ENCODE assay signal across 22 mouse cellular contexts in genomic region chr17:51150999-51151398, GRCm38 (mm10). TPM values are rescaled to one million over a fixed set of nuclear protein-coding genes. Genes with fewer than 3 reads are reported as not detected.
DNase-seq lines count a peak whose midpoint lies in the region; ATAC-seq lines count a peak whose summit lies in the region.
"Had no signal": no experiment of that assay in that cellular context is flagged by ENCODE, and none has a peak within 500 bp of the region (broad histone marks: within the 10 kb centered on the region; RNA-seq: fewer than 3 reads in every experiment).

No protein-coding gene starts in this region.

- peak; percentile 27 for DNase-seq in embryo, embryonic 10 days (ENCODE audit: low spot score)
- DNase-seq in embryo, embryonic 9.5 days (ENCODE audit: extremely low spot score): no peak
- peak; percentile 4 for DNase-seq in forebrain, embryonic 14.5 days (ENCODE audit: low spot score)
- no peak for DNase-seq in forebrain, embryonic 11.5 days (ENCODE audit: low spot score)
- DNase-seq in midbrain, embryonic 10.5 days (ENCODE audit: low spot score): no peak
- DNase-seq in natural killer cell, adult 2 months (ENCODE audit: low spot score in 2 of 2): no peak
- DNase-seq: adrenal gland, postnatal 14 days; cerebellum, adult 18-20 months; cerebellum, adult 9-11 months; cerebellum, postnatal 36 days; gastrocnemius, adult 2 months; gastrocnemius, postnatal 25 days; heart, adult 11 months; heart, postnatal 36 days had no signal

- WGBS in forebrain, embryonic 14.5 days: 14% methylated on average over 3 of the region's 3 CpGs
- WGBS in forebrain, embryonic 11.5 days: 17% methylated on average over 3 of the region's 3 CpGs
- WGBS in midbrain, embryonic 13.5 days: 15% methylated on average over 3 of the region's 3 CpGs
- WGBS in midbrain, embryonic 10.5 days: 24% methylated on average over 3 of the region's 3 CpGs

- H3K4me3 ChIP-seq in forebrain, embryonic 14.5 days (ENCODE audit: low read depth, low read length): no peak overlapping the region
- no peak overlapping the region for H3K4me3 ChIP-seq in forebrain, embryonic 11.5 days (ENCODE audit: low read depth, low read length)
- H3K4me3 ChIP-seq in midbrain, embryonic 13.5 days (replicated peaks): no peak overlapping the region
- H3K4me3 ChIP-seq in midbrain, embryonic 10.5 days: no peak overlapping the region
- H3K4me3 ChIP-seq: embryonic facial prominence, embryonic 15.5 days; erythroblast, embryonic 14.5 days; forebrain, embryonic 10.5 days; gastrocnemius, adult 2 months; heart, embryonic 13.5 days; hindbrain, embryonic 12.5 days had no signal

- H3K9ac ChIP-seq in forebrain, embryonic 14.5 days (ENCODE audit: low read length): no peak overlapping the region
- H3K9ac ChIP-seq in forebrain, embryonic 11.5 days (ENCODE audit: low read length): no peak overlapping the region
- no peak overlapping the region for H3K9ac ChIP-seq in midbrain, embryonic 13.5 days (replicated peaks)
- H3K9ac ChIP-seq: embryonic facial prominence, embryonic 15.5 days; heart, embryonic 13.5 days; hindbrain, embryonic 12.5 days had no signal

- H3K36me3 ChIP-seq in forebrain, embryonic 14.5 days (ENCODE audit: control insufficient read depth, insufficient read depth, low read length): no peaks in the 10 kb centered on the region
- H3K36me3 ChIP-seq in forebrain, embryonic 11.5 days (ENCODE audit: control insufficient read depth, insufficient read depth, low read length): no peaks in the 10 kb centered on the region
- H3K36me3 ChIP-seq in midbrain, embryonic 13.5 days: no peaks in the 10 kb centered on the region
- H3K36me3 ChIP-seq in midbrain, embryonic 10.5 days: no peaks in the 10 kb centered on the region
- H3K36me3 ChIP-seq: embryonic facial prominence, embryonic 15.5 days; forebrain, embryonic 10.5 days; heart, embryonic 13.5 days; hindbrain, embryonic 12.5 days had no signal

- ATAC-seq in forebrain, embryonic 14.5 days: no peak
- ATAC-seq in forebrain, embryonic 11.5 days (replicated peaks; ENCODE audit: low FRiP score): no peak
- ATAC-seq in midbrain, embryonic 13.5 days: peak; percentile 37; the same call in 1 of the 2 replicates
- ATAC-seq: activated CD4-positive, CD25-positive, alpha-beta regulatory T cell, adult 4 months; hindbrain, postnatal 0 days had no signal

- H3K4me2 ChIP-seq in forebrain, embryonic 14.5 days (ENCODE audit: low read length): no peak overlapping the region
- H3K4me2 ChIP-seq in forebrain, embryonic 11.5 days (ENCODE audit: low read depth, low read length, severe bottlenecking): no peak overlapping the region
- H3K4me2 ChIP-seq in midbrain, embryonic 13.5 days (replicated peaks): no peak overlapping the region
- H3K4me2 ChIP-seq: embryonic facial prominence, embryonic 15.5 days; heart, embryonic 13.5 days; hindbrain, embryonic 12.5 days had no signal

- H3K27ac ChIP-seq in forebrain, embryonic 14.5 days (ENCODE audit: low read depth, low read length): no peak overlapping the region
- H3K27ac ChIP-seq in forebrain, embryonic 11.5 days (ENCODE audit: low read depth, low read length): no peak overlapping the region
- H3K27ac ChIP-seq in midbrain, embryonic 13.5 days: no peak overlapping the region
- H3K27ac ChIP-seq in midbrain, embryonic 10.5 days (replicated peaks): no peak overlapping the region
- H3K27ac ChIP-seq: embryonic facial prominence, embryonic 15.5 days; forebrain, embryonic 10.5 days; gastrocnemius, adult 2 months; heart, embryonic 13.5 days; hindbrain, embryonic 12.5 days; hindbrain, postnatal 0 days had no signal

- no peaks in the 10 kb centered on the region for H3K4me1 ChIP-seq in forebrain, embryonic 14.5 days (ENCODE audit: control insufficient read depth, insufficient read depth, low read length)
- no peaks in the 10 kb centered on the region for H3K4me1 ChIP-seq in forebrain, embryonic 11.5 days (replicated peaks; ENCODE audit: control insufficient read depth, insufficient read depth, low read length)
- H3K4me1 ChIP-seq in midbrain, embryonic 13.5 days (replicated peaks): no peaks in the 10 kb centered on the region
- peaks cover 5% of the 10 kb centered on the region for H3K4me1 ChIP-seq in midbrain, embryonic 10.5 days
- H3K4me1 ChIP-seq: embryonic facial prominence, embryonic 15.5 days; heart, embryonic 13.5 days; hindbrain, embryonic 12.5 days had no signal

- H3K27me3 ChIP-seq in forebrain, embryonic 14.5 days (replicated peaks; ENCODE audit: control insufficient read depth, insufficient read depth, low read length): no peaks in the 10 kb centered on the region
- H3K27me3 ChIP-seq in forebrain, embryonic 11.5 days (ENCODE audit: control insufficient read depth, insufficient read depth, low read length): no peaks in the 10 kb centered on the region
- no peaks in the 10 kb centered on the region for H3K27me3 ChIP-seq in midbrain, embryonic 13.5 days
- no peaks in the 10 kb centered on the region for H3K27me3 ChIP-seq in midbrain, embryonic 10.5 days (ENCODE audit: low read depth, poor library complexity, severe bottlenecking)
- H3K27me3 ChIP-seq: embryonic facial prominence, embryonic 15.5 days; heart, embryonic 13.5 days; hindbrain, embryonic 12.5 days had no signal

- no peaks in the 10 kb centered on the region for H3K9me3 ChIP-seq in forebrain, embryonic 14.5 days (replicated peaks; ENCODE audit: control insufficient read depth, low read length)
- no peaks in the 10 kb centered on the region for H3K9me3 ChIP-seq in forebrain, embryonic 11.5 days (ENCODE audit: control insufficient read depth, low read length)
- no peaks in the 10 kb centered on the region for H3K9me3 ChIP-seq in midbrain, embryonic 13.5 days
- no peaks in the 10 kb centered on the region for H3K9me3 ChIP-seq in midbrain, embryonic 10.5 days (replicated peaks)
- H3K9me3 ChIP-seq: embryonic facial prominence, embryonic 15.5 days; forebrain, embryonic 10.5 days; heart, embryonic 13.5 days; hindbrain, embryonic 12.5 days had no signal

RNA-seq across cellular contexts. Expression of gene Tbc1d5, which starts 28.2 kb away (rescaled TPM):
- 4.3 and 5.5 TPM in 2 replicates for polyA plus RNA-seq in forebrain, embryonic 14.5 days (2014; fragmentation: Nextera tagmentation; extraction: Ambion mirVana)
- polyA plus RNA-seq in forebrain, embryonic 11.5 days (2014; fragmentation: Nextera tagmentation; extraction: Ambion mirVana): 11.8 and 13.9 TPM in 2 replicates
- polyA plus RNA-seq in midbrain, embryonic 13.5 days (2015; fragmentation: Nextera tagmentation; extraction: Ambion mirVana): 8.0 and 8.5 TPM in 2 replicates
- 10.8 and 12.3 TPM in 2 replicates for polyA plus RNA-seq in midbrain, embryonic 10.5 days (2016; fragmentation: Nextera tagmentation; extraction: Ambion mirVana)

Comparison
In these comparisons a context has a peak if more than half of its experiments do, and no peak if none do; other contexts are left out.
1. DNase-seq: peak in embryo, embryonic 10 days (single experiment) and forebrain, embryonic 14.5 days (single experiment); none in embryo, embryonic 9.5 days (single experiment), forebrain, embryonic 11.5 days (single experiment), midbrain, embryonic 10.5 days (single experiment) and natural killer cell, adult 2 months (0 of 2).